Mouse (Mus musculus): ENCODE data around the gene Matn4.

DNA sequence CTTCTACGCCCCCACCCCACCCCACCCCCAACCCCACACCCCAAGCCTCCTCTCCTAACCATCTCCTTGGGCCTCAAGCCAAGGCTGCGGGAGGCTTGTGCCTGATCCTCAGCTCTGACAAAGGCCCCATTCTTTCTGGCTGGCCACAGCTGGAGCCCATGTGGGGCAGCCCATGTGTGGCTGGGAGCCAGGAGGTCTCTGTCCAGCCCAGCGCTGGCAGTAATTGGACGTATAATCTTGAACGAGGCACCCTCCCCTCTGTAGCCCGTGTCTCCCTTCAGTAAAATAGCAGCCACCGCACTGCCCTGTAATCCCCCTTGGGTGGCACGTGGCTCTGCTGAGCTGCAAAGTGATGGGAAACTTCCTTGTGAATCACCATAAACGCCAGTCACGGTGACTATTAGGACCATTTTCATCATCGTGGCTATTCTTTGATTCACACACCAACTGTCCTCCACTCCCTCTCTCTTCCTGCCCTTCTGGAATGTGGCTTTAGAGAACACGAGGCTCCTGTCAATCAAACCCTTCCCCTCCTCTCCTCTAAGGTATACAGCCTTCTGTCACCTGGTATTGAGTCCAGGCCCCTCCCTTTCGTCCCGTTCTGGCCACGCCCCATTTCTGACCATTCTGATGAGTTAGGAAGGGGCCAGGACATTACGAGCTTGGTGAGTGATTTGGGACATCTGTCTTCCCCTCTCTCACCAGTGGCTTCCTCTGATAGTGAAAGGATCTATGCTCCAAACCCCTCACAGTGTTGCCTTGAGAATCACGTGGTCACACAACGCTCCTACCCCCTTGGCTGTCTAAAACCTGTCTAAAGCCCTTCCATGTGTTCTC lies 18.8 kb downstream of the Matn4 start:
- no peak for TF ChIP-seq CTCF (IDR thresholded peaks at IDR 0.05; ENCODE audit: low read depth, low read length)
- no peak for TF ChIP-seq POLR2A (IDR thresholded peaks at IDR 0.05; ENCODE audit: extremely low read depth, insufficient read depth, low read length)
